Mouse (Mus musculus): ENCODE results near the gene Atp5d.

GRCm38 (mm10) chr10:80094085-80094484 is 44.3 kb upstream of the Atp5d start:
- TF ChIP-seq CTCF (IDR thresholded peaks at IDR 0.05; ENCODE audit: low read depth, low read length) (no peak), POLR2A (IDR thresholded peaks at IDR 0.05; ENCODE audit: insufficient read depth, low read length) (no peak), EP300 (IDR thresholded peaks at IDR 0.05; ENCODE audit: insufficient read depth, low read depth, low read length) (no peak)
